Mouse (Mus musculus): ENCODE data around the gene C8a.

Gene C8a

DNA sequence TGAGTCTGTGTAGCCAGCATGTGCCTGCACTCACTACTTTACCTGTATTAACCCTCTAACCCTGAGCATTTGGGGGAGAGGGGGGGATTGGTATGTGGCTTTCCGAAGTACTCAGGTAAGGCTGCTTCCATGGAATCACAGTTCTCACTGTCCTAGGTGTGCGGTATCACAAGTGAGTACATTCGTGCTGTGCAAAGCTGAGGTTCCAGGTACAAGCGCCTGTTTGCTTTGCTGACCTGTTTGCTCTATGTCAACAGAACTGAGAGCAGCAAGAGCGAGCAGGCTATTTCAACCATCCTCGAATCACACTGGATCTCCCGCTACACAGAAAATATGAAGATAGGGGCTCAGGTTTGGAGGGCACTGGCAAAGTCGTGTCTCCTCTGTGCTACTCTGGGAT is 110.1 kb downstream of the C8a start, which contains the start of gene C8b:
C8b (plus strand) TSS at position 253 of the 400 bp plus-strand sequence.
- DNase-seq = no peak
